Mouse (Mus musculus) liver, adult 10 weeks (tissue): Measurements from ENCODE around the gene Aire. TPM values are rescaled to one million over a fixed set of nuclear protein-coding genes. Genes with fewer than 3 reads are reported as not detected.

Source experiments
- polyA plus RNA-seq: library from polyadenylated mRNA; stranded (reverse); fragments of 350-450 nt; fragmentation: Illumina TruSeq; extraction: RNeasy Lipid Tissue Mini Kit (QIAGEN cat#74804); gene quantifications from one replicate; pipeline ENCODE4 v1.2.3, GENCODE M21; 2014; ENCODE audit warnings: low read depth, low replicate concordance

Gene Aire
- not detected for polyA plus RNA-seq

DNA sequence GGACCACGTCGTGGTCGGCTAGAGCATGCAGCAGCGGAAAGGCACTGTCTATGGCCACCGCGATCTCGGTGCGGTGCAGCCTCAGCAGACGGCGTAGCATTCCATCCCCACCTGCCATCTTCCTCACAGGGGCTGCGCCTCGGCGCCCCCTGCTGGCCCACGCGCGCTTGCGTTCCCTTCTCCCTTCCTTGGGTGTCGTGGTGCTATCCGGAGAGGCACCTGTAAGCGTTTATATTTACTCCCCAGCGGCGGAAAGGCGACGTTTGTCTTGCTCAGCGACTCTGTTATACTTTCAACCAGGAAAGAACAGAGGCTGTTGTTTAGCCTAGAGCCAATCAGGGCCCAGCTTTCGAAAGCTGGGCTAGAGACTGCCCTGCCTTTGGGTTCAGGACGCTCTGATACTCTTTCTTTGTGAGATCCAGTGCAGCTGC lies at the start of gene Aire:
Gene Aire, minus strand, starts transcription at position 205 of the 431 bp plus-strand sequence.

DNA sequence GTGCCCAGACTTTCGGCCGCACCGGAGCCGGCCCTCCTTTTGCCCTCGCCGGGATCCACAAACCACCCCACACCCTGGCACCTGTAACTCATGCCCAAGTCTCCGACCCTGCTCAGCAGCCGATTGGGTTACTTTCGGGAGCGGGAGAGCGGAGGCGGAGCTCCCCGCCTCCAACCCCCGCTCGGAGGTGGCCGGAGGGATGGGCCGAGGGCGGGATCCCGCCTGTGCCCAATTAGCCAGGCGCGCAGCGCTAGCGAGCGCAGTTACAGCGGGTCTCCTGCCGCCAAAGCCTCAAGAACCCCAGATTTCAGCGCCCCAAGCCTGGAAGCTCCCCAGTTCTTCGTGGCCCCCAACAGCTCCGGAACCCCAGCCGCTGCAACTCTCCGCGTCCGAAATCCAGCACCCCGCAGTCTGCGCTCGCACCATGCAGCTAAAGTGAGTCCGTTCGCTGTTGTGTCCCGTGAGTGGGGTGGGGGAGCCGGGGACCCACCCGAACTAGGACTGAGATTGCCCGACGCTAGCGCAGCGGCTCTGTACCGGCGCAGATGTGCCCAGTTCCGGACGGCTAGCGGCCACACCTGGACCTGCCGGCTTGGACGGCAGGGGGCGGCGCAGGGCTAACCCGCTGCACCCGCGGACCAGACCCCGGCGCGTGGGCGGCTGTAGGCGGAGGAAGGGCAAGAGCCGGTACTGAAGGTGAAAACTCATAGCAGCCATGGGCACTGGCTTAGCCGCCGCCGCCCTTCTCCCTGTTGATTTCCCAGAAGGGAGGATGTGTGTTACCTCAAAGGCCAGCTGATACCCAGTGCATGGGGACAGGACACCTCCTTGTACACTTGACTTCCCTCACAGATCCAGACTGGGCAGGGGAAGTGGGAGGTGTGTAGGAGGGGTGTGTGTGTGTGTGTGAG lies 25.9 kb upstream of the Aire start, which contains the start of gene Icosl:
Gene Icosl, plus strand, starts transcription at position 202 of the 911 bp plus-strand sequence.

DNA sequence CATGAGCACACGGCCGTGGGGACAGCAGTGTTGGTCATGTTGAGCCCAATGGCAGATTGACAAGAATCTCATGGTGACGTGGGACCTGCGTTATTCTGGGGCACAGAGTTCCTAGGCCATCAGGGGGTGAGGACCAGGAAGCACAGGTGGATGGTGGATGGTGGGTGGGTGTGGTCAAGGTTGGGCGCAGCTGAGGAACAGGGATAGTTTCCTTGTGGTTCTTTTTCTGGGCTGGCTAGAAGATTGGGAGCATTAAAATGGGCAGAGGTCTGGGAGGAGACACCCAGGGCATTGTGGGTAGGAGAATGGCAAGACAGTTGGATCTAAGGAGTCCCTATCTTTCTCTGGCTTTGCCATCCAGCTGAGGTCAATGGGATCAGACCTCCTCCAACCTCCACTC lies 1.8 kb downstream of the Aire start, which contains the start of gene Dnmt3l:
Gene Dnmt3l, plus strand, starts transcription at position 301 of the 400 bp plus-strand sequence.

DNA sequence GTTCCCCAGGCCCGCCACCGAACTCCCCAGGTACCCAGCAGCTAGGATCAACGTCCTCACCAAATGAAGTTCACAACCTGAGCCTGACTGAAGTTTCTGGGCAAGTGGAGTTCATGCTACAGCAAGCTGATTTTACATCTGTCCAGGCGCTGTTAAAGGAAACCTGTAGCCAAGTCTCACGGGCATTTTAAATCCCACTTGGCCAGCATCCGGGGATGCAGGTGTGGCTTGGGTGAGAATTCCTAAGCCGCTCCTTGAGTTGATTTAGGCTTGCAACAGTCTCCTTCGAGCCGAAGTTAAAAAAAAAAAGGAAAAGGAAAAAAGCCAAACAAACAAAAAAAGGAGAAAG lies 33.5 kb downstream of the Aire start, which contains the start of gene Pfkl:
Gene Pfkl, minus strand, starts transcription at position 139 of the 349 bp plus-strand sequence.

Other genes starting within 250 kb of the Aire start
- gene Gm9639, start 248.5 kb downstream of the Aire start, polyA plus RNA-seq, result not detected
- not detected for gene Gm19668, start 244.5 kb downstream of the Aire start, polyA plus RNA-seq
- gene Gm9507, start 231.8 kb downstream of the Aire start, polyA plus RNA-seq, result not detected
- gene Gm2696, start 228.9 kb downstream of the Aire start, polyA plus RNA-seq, result not detected
- gene Krtap10-4, start 216.5 kb downstream of the Aire start, polyA plus RNA-seq, result not detected
- gene Krtap10-10, start 207.7 kb downstream of the Aire start, polyA plus RNA-seq, result not detected
- gene Gm36176, start 196.8 kb downstream of the Aire start, polyA plus RNA-seq, result not detected
- not detected for gene Gm10318, start 190.8 kb downstream of the Aire start, polyA plus RNA-seq
- not detected for gene Gm3285, start 181.6 kb downstream of the Aire start, polyA plus RNA-seq
- 15.8 TPM for gene Lrrc3, start 141.1 kb downstream of the Aire start, polyA plus RNA-seq
- gene Trpm2, start 73.0 kb downstream of the Aire start, polyA plus RNA-seq, result 1.7 TPM
- 0.72 TPM for gene 1810043G02Rik, start 65.1 kb downstream of the Aire start, polyA plus RNA-seq
- 1.1 TPM for gene Pfkl, start 33.5 kb downstream of the Aire start, polyA plus RNA-seq
- gene Dnmt3l, start 1.7 kb downstream of the Aire start, polyA plus RNA-seq, result not detected
- 0.48 TPM for gene Icosl, start 25.7 kb upstream of the Aire start, polyA plus RNA-seq
- gene D10Jhu81e, start 126.2 kb upstream of the Aire start, polyA plus RNA-seq, result 34.9 TPM
- 1.6 TPM for gene Pwp2, start 141.5 kb upstream of the Aire start, polyA plus RNA-seq
- gene Trappc10, start 201.0 kb upstream of the Aire start, polyA plus RNA-seq, result 5.0 TPM